Mouse (Mus musculus): ENCODE measurements around the gene Pde4dip. TPM values are rescaled to one million over a fixed set of nuclear protein-coding genes. Genes with fewer than 3 reads are reported as not detected.
A peak's percentile ranks its signal among the peaks of the same experiment; 100 is the strongest.

Gene Pde4dip
- polyA plus RNA-seq, 1 experiment: 0.01 TPM

DNA sequence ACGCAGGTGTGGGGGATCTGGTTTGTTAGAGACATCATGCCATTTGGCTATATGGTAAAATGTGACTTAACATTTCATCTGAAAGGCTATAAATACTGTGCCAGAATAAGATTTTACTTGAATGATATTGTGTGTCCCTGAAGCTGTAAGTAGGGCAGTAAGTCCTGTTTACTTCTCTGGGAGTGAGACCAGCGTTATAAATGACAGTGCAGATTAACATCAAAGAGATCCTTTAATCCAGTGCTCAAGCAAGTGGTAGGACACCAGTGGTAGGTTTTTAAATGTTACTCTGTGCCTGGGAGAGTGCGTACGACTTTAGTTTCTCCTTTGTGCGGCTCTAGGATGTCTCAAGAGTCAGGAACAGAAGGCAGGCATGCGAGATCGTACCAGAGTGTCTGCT lies 22.6 kb upstream of the Pde4dip start:
- Histone ChIP-seq H3K4me3 (replicated peaks) (no peak overlapping the region), H3K9me3 (ENCODE audit: control insufficient read depth, low read length) (no peaks in the 10 kb centered on the region), H3K36me3 (ENCODE audit: control insufficient read depth) (peaks cover 62% of the 10 kb centered on the region), H3K27me3 (ENCODE audit: control insufficient read depth) (no peaks in the 10 kb centered on the region), H3K4me1 (ENCODE audit: control insufficient read depth) (no peaks in the 10 kb centered on the region)
- TF ChIP-seq TAL1 (IDR thresholded peaks at IDR 0.05; ENCODE audit: low read length): no peak

DNA sequence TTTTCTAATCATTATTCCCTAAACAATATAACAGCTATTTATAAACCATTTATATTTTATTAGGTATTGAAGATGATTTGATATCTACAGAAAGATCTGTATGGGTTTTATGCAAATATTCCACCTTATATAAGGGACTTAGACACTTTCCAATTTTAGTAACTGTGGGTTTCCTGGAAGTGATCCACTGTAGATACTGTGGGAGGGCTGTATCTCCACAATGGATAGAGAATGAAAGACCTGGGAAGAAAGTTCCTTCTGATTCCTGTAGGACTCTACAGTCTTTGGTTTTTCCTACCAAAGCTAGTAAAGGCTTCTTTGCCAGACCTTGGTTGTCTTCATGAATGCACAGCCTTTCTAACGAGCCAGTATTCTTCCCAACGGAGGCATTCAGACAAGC lies 21.2 kb upstream of the Pde4dip start:
- H3K36me3 ChIP-seq (ENCODE audit: control insufficient read depth): peaks cover 50% of the 10 kb centered on the region
- H3K9me3 ChIP-seq (ENCODE audit: control insufficient read depth, low read length): no peaks in the 10 kb centered on the region
- H3K4me1 ChIP-seq (ENCODE audit: control insufficient read depth): no peaks in the 10 kb centered on the region
- no peak overlapping the region for H3K4me3 ChIP-seq (replicated peaks)
- TF ChIP-seq GATA1 (IDR thresholded peaks at IDR 0.05; ENCODE audit: low read length): no peak
- no peak for TF ChIP-seq TAL1 (IDR thresholded peaks at IDR 0.05; ENCODE audit: low read length)
- no peaks in the 10 kb centered on the region for H3K27me3 ChIP-seq (ENCODE audit: control insufficient read depth)

DNA sequence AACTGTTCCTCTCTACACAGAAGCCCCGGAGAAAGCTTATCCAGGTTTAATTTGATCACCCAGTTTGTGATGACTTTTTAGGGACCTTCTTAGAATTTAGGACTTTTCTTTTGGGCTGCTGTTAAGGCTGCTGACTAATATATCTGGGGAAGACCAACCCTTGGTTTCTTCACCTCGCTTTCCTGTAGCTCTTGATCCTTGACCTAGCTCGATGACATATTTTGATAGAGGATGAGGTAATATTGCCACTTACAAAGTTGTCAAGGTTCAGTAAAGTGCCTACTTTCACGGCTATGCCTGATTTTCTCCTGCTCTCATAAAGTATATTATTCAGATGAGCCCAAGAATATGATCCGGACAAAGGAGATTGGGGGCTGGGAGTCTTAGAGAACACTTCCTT lies 13.1 kb upstream of the Pde4dip start:
- H3K27me3 ChIP-seq (ENCODE audit: control insufficient read depth): no peaks in the 10 kb centered on the region
- H3K4me3 ChIP-seq (replicated peaks): peak overlapping the region; percentile 80
- H3K9me3 ChIP-seq (ENCODE audit: control insufficient read depth, low read length): no peaks in the 10 kb centered on the region
- H3K36me3 ChIP-seq (ENCODE audit: control insufficient read depth): peaks cover 8% of the 10 kb centered on the region
- TF ChIP-seq TAL1 (IDR thresholded peaks at IDR 0.05; ENCODE audit: low read length) (no peak), GATA1 (IDR thresholded peaks at IDR 0.05; ENCODE audit: low read length) (no peak)
- H3K4me1 ChIP-seq (ENCODE audit: control insufficient read depth): peaks cover 16% of the 10 kb centered on the region

DNA sequence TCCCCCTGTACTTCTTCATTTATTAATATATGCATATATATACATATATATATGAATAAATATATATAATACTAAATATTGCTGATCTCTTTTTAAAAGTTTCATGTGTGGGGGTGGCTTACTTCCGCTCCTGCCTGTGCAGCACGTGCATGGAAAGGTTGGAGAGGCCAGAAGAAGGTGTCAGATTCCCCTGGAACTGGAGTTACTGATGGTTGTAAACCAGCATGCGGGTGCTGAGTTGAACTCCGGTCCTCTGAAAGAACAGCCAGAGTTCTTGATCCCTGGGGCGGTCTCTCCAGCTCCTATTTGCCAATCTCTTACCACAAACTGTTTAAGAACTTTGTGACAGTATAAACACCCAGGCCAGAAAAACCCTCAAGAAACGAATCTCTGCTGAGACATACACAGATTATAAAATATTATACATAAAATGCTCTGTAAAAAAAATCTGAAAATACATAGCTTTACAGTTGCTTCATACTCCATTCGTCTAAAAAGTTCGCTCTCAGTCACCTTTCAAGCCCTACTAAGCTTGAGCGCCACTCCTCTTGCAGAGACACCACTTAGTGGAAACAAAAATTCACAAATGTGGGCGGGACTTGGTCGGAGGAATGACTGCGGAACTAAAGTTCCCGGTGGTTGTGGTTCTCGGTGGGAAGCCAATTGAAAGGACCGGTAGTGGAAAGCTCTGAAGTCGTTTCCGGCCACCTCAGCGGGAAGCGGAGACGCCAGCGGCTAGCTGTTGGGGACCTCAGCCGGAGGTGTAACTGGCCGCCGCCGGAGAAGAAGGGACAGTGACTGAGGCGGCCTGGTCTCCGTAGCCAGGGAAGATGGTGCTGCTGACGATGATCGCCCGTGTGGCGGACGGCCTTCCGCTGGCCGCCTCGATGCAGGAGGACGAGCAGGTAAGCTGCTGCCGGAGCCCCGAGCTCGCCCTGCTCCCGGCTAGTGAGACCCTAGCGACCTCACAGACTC lies 12.3 kb upstream of the Pde4dip start, which contains the start of gene Sec22b:
Gene Sec22b, plus strand, starts transcription at position 675 of the 975 bp plus-strand sequence.
- Histone ChIP-seq H3K4me1 (ENCODE audit: control insufficient read depth) (peaks cover 16% of the 10 kb centered on the region), H3K4me3 (replicated peaks) (peak within 1 kb of the TSS; percentile 80), H3K27me3 (ENCODE audit: control insufficient read depth) (no peaks in the 10 kb centered on the region), H3K9me3 (ENCODE audit: control insufficient read depth, low read length) (no peaks in the 10 kb centered on the region), H3K36me3 (ENCODE audit: control insufficient read depth) (peaks cover 5% of the 10 kb centered on the region)
- TF ChIP-seq TAL1 (IDR thresholded peaks at IDR 0.05; ENCODE audit: low read length) (no peak), GATA1 (IDR thresholded peaks at IDR 0.05; ENCODE audit: low read length) (no peak)

DNA sequence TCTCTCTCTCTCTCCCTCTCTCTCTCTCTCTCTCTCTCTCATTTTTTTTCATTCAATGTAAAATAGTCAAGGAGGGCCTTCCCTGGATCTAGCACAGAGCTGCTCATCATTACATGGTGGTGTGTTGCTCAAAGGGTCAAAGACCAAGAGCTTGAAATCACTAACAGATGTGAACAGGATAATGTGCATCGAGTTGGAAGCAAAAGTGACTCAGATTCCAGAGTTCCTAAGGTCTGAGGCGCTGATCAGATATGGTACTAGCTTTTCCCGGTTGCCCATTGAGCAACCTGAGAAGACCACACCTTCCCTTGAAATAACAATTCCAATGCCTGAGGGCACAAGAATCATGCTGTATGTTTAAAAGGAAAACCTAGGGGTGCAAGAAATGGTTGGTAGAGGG lies 9.9 kb upstream of the Pde4dip start:
- no peak for TF ChIP-seq GATA1 (IDR thresholded peaks at IDR 0.05; ENCODE audit: low read length)
- TF ChIP-seq TAL1 (IDR thresholded peaks at IDR 0.05; ENCODE audit: low read length): no peak
- H3K4me1 ChIP-seq (ENCODE audit: control insufficient read depth): peaks cover 14% of the 10 kb centered on the region
- no peak overlapping the region for H3K4me3 ChIP-seq (replicated peaks)
- no peaks in the 10 kb centered on the region for H3K27me3 ChIP-seq (ENCODE audit: control insufficient read depth)
- H3K9me3 ChIP-seq (ENCODE audit: control insufficient read depth, low read length): no peaks in the 10 kb centered on the region
- H3K36me3 ChIP-seq (ENCODE audit: control insufficient read depth): no peaks in the 10 kb centered on the region

DNA sequence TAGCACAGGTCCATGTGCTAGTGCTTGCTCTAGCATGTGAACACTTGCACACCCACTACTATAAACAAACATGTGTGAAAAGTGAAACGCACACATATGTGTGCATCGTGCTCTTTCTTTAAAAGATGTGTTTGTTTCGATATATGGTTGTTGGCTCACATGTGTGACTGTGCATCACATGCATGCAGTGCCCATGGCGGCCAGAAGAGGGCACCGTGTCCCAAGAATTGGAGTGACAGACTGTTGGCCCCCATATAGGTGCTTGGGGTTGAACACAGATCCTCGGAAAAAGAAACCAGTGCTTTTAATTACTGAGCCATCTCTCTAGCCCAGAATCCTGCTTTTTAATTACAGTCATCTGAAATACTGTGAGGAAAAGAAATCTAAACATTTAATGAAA lies 6.2 kb upstream of the Pde4dip start:
- Histone ChIP-seq H3K27me3 (ENCODE audit: control insufficient read depth) (peaks cover 9% of the 10 kb centered on the region), H3K4me1 (ENCODE audit: control insufficient read depth) (no peaks in the 10 kb centered on the region), H3K4me3 (replicated peaks) (no peak overlapping the region), H3K36me3 (ENCODE audit: control insufficient read depth) (no peaks in the 10 kb centered on the region), H3K9me3 (ENCODE audit: control insufficient read depth, low read length) (peaks cover 2% of the 10 kb centered on the region; the same call in 1 of the 2 replicates)
- no peak for TF ChIP-seq TAL1 (IDR thresholded peaks at IDR 0.05; ENCODE audit: low read length)
- no peak for TF ChIP-seq GATA1 (IDR thresholded peaks at IDR 0.05; ENCODE audit: low read length)

DNA sequence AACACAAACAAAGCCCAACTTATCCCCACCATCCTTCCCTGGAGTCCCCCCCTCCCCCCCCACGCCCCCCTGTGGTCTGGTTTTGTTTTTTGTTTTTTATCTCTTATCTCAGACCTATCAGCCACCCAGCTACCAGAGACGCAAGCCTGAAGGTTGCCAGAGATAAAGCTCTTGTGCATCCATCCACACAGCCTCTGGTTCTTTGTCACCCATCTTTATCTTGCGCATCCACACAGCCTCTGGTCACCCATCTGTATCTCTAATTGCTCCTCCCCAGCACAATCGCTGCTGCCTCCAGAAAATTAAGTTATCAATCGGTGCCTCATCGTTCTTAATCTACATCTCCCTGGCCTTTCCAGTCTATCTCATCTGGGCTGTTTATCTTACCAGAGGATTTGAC lies 1.7 kb upstream of the Pde4dip start:
- H3K36me3 ChIP-seq (ENCODE audit: control insufficient read depth): no peaks in the 10 kb centered on the region
- peaks cover 30% of the 10 kb centered on the region for H3K27me3 ChIP-seq (ENCODE audit: control insufficient read depth)
- H3K4me1 ChIP-seq (ENCODE audit: control insufficient read depth): no peaks in the 10 kb centered on the region
- TF ChIP-seq TAL1 (IDR thresholded peaks at IDR 0.05; ENCODE audit: low read length) (no peak), GATA1 (IDR thresholded peaks at IDR 0.05; ENCODE audit: low read length) (no peak)
- H3K4me3 ChIP-seq (replicated peaks): no peak overlapping the region
- peaks cover 2% of the 10 kb centered on the region; the same call in 1 of the 2 replicates for H3K9me3 ChIP-seq (ENCODE audit: control insufficient read depth, low read length)

DNA sequence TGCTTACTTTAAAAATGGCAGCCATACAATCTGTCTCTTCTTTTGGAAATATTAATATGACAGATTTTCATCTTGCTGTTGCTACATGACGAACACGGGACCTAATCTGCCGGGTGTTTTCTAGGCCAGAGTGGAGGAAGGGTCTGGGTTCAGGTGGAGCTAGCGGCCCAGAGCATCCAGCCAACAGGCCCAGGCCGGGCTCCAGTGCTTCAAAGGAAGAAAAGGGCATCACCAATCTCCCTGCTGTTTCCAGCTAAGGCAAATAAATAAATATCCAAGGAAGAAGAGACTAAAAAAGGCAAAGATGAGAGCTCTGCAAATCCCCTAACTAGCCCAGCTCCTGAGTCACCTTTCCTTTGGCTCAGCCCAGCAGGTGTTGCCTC lies 731 bp downstream of the Pde4dip start:
- no peak for TF ChIP-seq GATA1 (IDR thresholded peaks at IDR 0.05; ENCODE audit: low read length)
- no peak for TF ChIP-seq TAL1 (IDR thresholded peaks at IDR 0.05; ENCODE audit: low read length)
- H3K27me3 ChIP-seq (ENCODE audit: control insufficient read depth): peaks cover 30% of the 10 kb centered on the region
- no peak overlapping the region for H3K4me3 ChIP-seq (replicated peaks)
- no peaks in the 10 kb centered on the region for H3K36me3 ChIP-seq (ENCODE audit: control insufficient read depth)
- H3K9me3 ChIP-seq (ENCODE audit: control insufficient read depth, low read length): peaks cover 2% of the 10 kb centered on the region; the same call in 1 of the 2 replicates
- H3K4me1 ChIP-seq (ENCODE audit: control insufficient read depth): no peaks in the 10 kb centered on the region

DNA sequence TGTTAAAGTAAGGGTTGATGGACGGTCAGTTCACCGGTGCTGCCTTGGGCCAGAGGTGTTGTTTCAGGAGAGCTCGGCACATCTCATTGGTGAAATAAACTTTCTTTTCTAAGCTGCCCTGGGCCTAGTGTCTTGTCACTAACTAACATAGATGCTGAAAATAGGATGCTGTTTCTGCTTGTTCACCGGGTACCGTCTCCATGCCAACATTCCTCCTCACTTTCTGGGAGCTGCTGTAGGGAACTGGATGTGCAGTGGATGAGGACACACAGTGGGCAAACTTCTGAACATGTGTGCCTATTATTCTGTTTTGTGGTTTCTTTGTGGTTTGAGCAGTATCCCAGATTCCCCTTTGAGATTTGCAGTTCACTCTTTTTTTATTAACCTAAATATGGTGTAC lies 6.9 kb downstream of the Pde4dip start:
- H3K36me3 ChIP-seq (ENCODE audit: control insufficient read depth): no peaks in the 10 kb centered on the region
- no peaks in the 10 kb centered on the region for H3K4me1 ChIP-seq (ENCODE audit: control insufficient read depth)
- no peaks in the 10 kb centered on the region for H3K27me3 ChIP-seq (ENCODE audit: control insufficient read depth)
- no peaks in the 10 kb centered on the region for H3K9me3 ChIP-seq (ENCODE audit: control insufficient read depth, low read length)
- TF ChIP-seq GATA1 (IDR thresholded peaks at IDR 0.05; ENCODE audit: low read length): no peak
- no peak for TF ChIP-seq TAL1 (IDR thresholded peaks at IDR 0.05; ENCODE audit: low read length)
- H3K4me3 ChIP-seq (replicated peaks): no peak overlapping the region

Data from erythroblast, embryonic 14.5 days (primary cell).